Mouse (Mus musculus): ENCODE results near the gene Syvn1. TPM values are rescaled to one million over a fixed set of nuclear protein-coding genes. Genes with fewer than 3 reads are reported as not detected.
A peak's percentile ranks its signal among the peaks of the same experiment; 100 is the strongest.

Gene Syvn1
- polyA plus RNA-seq, 1 experiment from 2014 or later: 18.6 TPM

- no peak for ATAC-seq (replicated peaks; ENCODE audit: extremely low read depth, insufficient read depth, low FRiP score)
- H3K4me3 ChIP-seq (ENCODE audit: low read length): peak overlapping the region; percentile 83
- WGBS: 1% methylated on average over 44 of the region's 44 CpGs
Measured at GRCm38 (mm10) chr19:6047154-6047898, 950 bp downstream of the Syvn1 start.

DNA sequence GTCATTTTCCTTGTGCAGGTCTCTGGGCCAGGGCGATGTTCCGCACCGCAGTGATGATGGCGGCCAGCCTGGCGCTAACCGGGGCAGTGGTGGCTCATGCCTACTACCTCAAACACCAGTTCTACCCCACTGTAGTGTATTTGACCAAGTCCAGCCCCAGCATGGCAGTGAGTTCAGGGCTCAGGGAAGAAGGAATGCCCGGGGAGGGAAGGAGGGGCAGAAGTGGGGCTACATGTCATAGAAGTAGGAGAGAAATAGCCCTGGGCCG lies 1.5 kb downstream of the Syvn1 start:
- H3K4me2 ChIP-seq (ENCODE audit: low read depth, low read length): peak overlapping the region; percentile 99
- H3K9ac ChIP-seq (ENCODE audit: low read length): peak overlapping the region; percentile 87
- H3K4me3 ChIP-seq (ENCODE audit: low read length): peak overlapping the region; percentile 83
- peaks cover 37% of the 10 kb centered on the region for H3K36me3 ChIP-seq (ENCODE audit: control insufficient read depth, insufficient read depth)
- no peak overlapping the region for H3K27ac ChIP-seq (ENCODE audit: low read length)
- WGBS: 79% methylated on average over 8 of the region's 8 CpGs
- no peaks in the 10 kb centered on the region for H3K27me3 ChIP-seq (ENCODE audit: control insufficient read depth, insufficient read depth, low read length)
- H3K9me3 ChIP-seq (replicated peaks; ENCODE audit: control insufficient read depth, low read length): no peaks in the 10 kb centered on the region
- ATAC-seq (replicated peaks; ENCODE audit: extremely low read depth, insufficient read depth, low FRiP score): no peak
- peaks cover 19% of the 10 kb centered on the region for H3K4me1 ChIP-seq (ENCODE audit: control insufficient read depth, insufficient read depth, low read length)

More at GRCm38 (mm10) chr19:6047154-6047898, 950 bp downstream of the Syvn1 start:
- Histone ChIP-seq H3K4me2 (ENCODE audit: low read depth, low read length) (peak overlapping the region; percentile 99), H3K27me3 (ENCODE audit: control insufficient read depth, insufficient read depth, low read length) (no peaks in the 10 kb centered on the region), H3K9ac (ENCODE audit: low read length) (peak overlapping the region; percentile 87), H3K4me1 (ENCODE audit: control insufficient read depth, insufficient read depth, low read length) (peaks cover 19% of the 10 kb centered on the region), H3K27ac (ENCODE audit: low read length) (peak overlapping the region; percentile 99), H3K36me3 (ENCODE audit: control insufficient read depth, insufficient read depth) (peaks cover 34% of the 10 kb centered on the region), H3K9me3 (replicated peaks; ENCODE audit: control insufficient read depth, low read length) (no peaks in the 10 kb centered on the region)

- no peak for ATAC-seq (replicated peaks; ENCODE audit: extremely low read depth, insufficient read depth, low FRiP score)
- H3K4me3 ChIP-seq (ENCODE audit: low read length): no peak overlapping the region
- H3K36me3 ChIP-seq (ENCODE audit: control insufficient read depth, insufficient read depth): peaks cover 47% of the 10 kb centered on the region
Measured at GRCm38 (mm10) chr19:6048681-6049410, 2.5 kb downstream of the Syvn1 start.

DNA sequence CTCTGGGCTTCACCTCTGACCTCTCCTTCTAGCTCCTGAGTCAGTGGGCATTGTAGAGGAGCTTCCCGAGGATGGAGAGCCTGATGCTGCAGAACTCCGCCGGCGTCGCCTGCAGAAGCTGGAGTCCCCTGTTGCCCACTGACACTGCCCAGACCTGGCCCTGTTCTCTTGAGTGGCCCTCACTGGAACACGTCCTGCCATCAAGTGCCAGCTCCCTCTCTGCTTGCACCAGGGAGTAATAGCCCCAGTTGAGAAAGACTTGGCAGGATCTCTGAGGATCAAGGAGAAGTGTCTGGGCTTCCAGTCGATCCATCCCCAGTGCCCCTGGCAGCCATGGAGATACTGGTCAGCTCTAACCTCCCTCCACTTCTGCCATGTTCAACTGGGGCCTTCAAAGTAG lies 6.1 kb downstream of the Syvn1 start:
- Histone ChIP-seq H3K4me2 (ENCODE audit: low read depth, low read length) (no peak overlapping the region), H3K9me3 (replicated peaks; ENCODE audit: control insufficient read depth, low read length) (no peaks in the 10 kb centered on the region), H3K27me3 (ENCODE audit: control insufficient read depth, insufficient read depth, low read length) (no peaks in the 10 kb centered on the region), H3K4me3 (ENCODE audit: low read length) (no peak overlapping the region), H3K27ac (ENCODE audit: low read length) (no peak overlapping the region), H3K36me3 (ENCODE audit: control insufficient read depth, insufficient read depth) (peaks cover 56% of the 10 kb centered on the region), H3K9ac (ENCODE audit: low read length) (no peak overlapping the region), H3K4me1 (ENCODE audit: control insufficient read depth, insufficient read depth, low read length) (peaks cover 20% of the 10 kb centered on the region)
- ATAC-seq (replicated peaks; ENCODE audit: extremely low read depth, insufficient read depth, low FRiP score): no peak
- WGBS: 83% methylated on average over 7 of the region's 7 CpGs

More at GRCm38 (mm10) chr19:6048681-6049410, 2.5 kb downstream of the Syvn1 start:
- H3K9ac ChIP-seq (ENCODE audit: low read length): no peak overlapping the region
- no peak overlapping the region for H3K4me2 ChIP-seq (ENCODE audit: low read depth, low read length)
- H3K27me3 ChIP-seq (ENCODE audit: control insufficient read depth, insufficient read depth, low read length): no peaks in the 10 kb centered on the region
- H3K27ac ChIP-seq (ENCODE audit: low read length): no peak overlapping the region
- no peaks in the 10 kb centered on the region for H3K9me3 ChIP-seq (replicated peaks; ENCODE audit: control insufficient read depth, low read length)
- peaks cover 19% of the 10 kb centered on the region for H3K4me1 ChIP-seq (ENCODE audit: control insufficient read depth, insufficient read depth, low read length)
- 83% methylated on average over 11 of the region's 11 CpGs for WGBS

GRCm38 (mm10) chr19:6054296-6054695 lies 7.9 kb downstream of the Syvn1 start:
- no peaks in the 10 kb centered on the region for H3K27me3 ChIP-seq (ENCODE audit: control insufficient read depth, insufficient read depth, low read length)
- H3K4me3 ChIP-seq (ENCODE audit: low read length): no peak overlapping the region
- H3K4me1 ChIP-seq (ENCODE audit: control insufficient read depth, insufficient read depth, low read length): peaks cover 16% of the 10 kb centered on the region
- no peaks in the 10 kb centered on the region for H3K9me3 ChIP-seq (replicated peaks; ENCODE audit: control insufficient read depth, low read length)
- peaks cover 53% of the 10 kb centered on the region for H3K36me3 ChIP-seq (ENCODE audit: control insufficient read depth, insufficient read depth)
- no peak overlapping the region for H3K4me2 ChIP-seq (ENCODE audit: low read depth, low read length)
- H3K27ac ChIP-seq (ENCODE audit: low read length): no peak overlapping the region
- WGBS: 79% methylated on average over 5 of the region's 5 CpGs
- no peak overlapping the region for H3K9ac ChIP-seq (ENCODE audit: low read length)
- ATAC-seq (replicated peaks; ENCODE audit: extremely low read depth, insufficient read depth, low FRiP score): no peak

- H3K27ac ChIP-seq (ENCODE audit: low read length): no peak overlapping the region
- H3K9me3 ChIP-seq (replicated peaks; ENCODE audit: control insufficient read depth, low read length): no peaks in the 10 kb centered on the region
- no peaks in the 10 kb centered on the region for H3K27me3 ChIP-seq (ENCODE audit: control insufficient read depth, insufficient read depth, low read length)
- H3K4me1 ChIP-seq (ENCODE audit: control insufficient read depth, insufficient read depth, low read length): peaks cover 19% of the 10 kb centered on the region
- peak overlapping the region; percentile 90 for H3K4me3 ChIP-seq (ENCODE audit: low read length)
- peak overlapping the region; percentile 73 for H3K4me2 ChIP-seq (ENCODE audit: low read depth, low read length)
- WGBS: 54% methylated on average over 4 of the region's 4 CpGs
- peaks cover 34% of the 10 kb centered on the region for H3K36me3 ChIP-seq (ENCODE audit: control insufficient read depth, insufficient read depth)
- no peak for ATAC-seq (replicated peaks; ENCODE audit: extremely low read depth, insufficient read depth, low FRiP score)
- H3K9ac ChIP-seq (ENCODE audit: low read length): peak overlapping the region; percentile 92
Measured at GRCm38 (mm10) chr19:6056696-6057095, 10.3 kb downstream of the Syvn1 start.

GRCm38 (mm10) chr19:6057313-6058096 lies 11.1 kb downstream of the Syvn1 start, which contains the start of the genes Mrpl49 and Fau:
Gene Mrpl49 (minus strand): TSS chr19:6057785.
Gene Fau (plus strand): TSS chr19:6057844.
- Histone ChIP-seq H3K4me3 (ENCODE audit: low read length) (peak within 1 kb of the TSS; percentile 90), H3K27me3 (ENCODE audit: control insufficient read depth, insufficient read depth, low read length) (no peaks in the 10 kb centered on the region), H3K4me2 (ENCODE audit: low read depth, low read length) (peak within 1 kb of the TSS; percentile 88), H3K4me1 (ENCODE audit: control insufficient read depth, insufficient read depth, low read length) (peaks cover 25% of the 10 kb centered on the region), H3K36me3 (ENCODE audit: control insufficient read depth, insufficient read depth) (peaks cover 32% of the 10 kb centered on the region), H3K9ac (ENCODE audit: low read length) (peak within 1 kb of the TSS; percentile 94), H3K9me3 (replicated peaks; ENCODE audit: control insufficient read depth, low read length) (no peaks in the 10 kb centered on the region), H3K27ac (ENCODE audit: low read length) (peak within 1 kb of the TSS; percentile 83)
- WGBS: under 1% methylated on average over 63 of the region's 63 CpGs
- ATAC-seq (replicated peaks; ENCODE audit: extremely low read depth, insufficient read depth, low FRiP score): peak; percentile 89

- Histone ChIP-seq H3K4me2 (ENCODE audit: low read depth, low read length) (peak overlapping the region; percentile 88), H3K27me3 (ENCODE audit: control insufficient read depth, insufficient read depth, low read length) (no peaks in the 10 kb centered on the region), H3K27ac (ENCODE audit: low read length) (peak overlapping the region; percentile 83; the same call in 1 of the 2 replicates), H3K9me3 (replicated peaks; ENCODE audit: control insufficient read depth, low read length) (no peaks in the 10 kb centered on the region), H3K36me3 (ENCODE audit: control insufficient read depth, insufficient read depth) (peaks cover 22% of the 10 kb centered on the region), H3K4me1 (ENCODE audit: control insufficient read depth, insufficient read depth, low read length) (peaks cover 30% of the 10 kb centered on the region), H3K9ac (ENCODE audit: low read length) (peak overlapping the region; percentile 94), H3K4me3 (ENCODE audit: low read length) (peak overlapping the region; percentile 90)
- WGBS: 28% methylated on average over 5 of the region's 5 CpGs
- ATAC-seq (replicated peaks; ENCODE audit: extremely low read depth, insufficient read depth, low FRiP score): no peak
Measured at GRCm38 (mm10) chr19:6058513-6058912, 12.1 kb downstream of the Syvn1 start.
